Mouse (Mus musculus) heart, embryonic 16.5 days (tissue): ENCODE measurements around the gene Avpi1. TPM values are rescaled to one million over a fixed set of nuclear protein-coding genes. Genes with fewer than 3 reads are reported as not detected.
A peak's percentile ranks its signal among the peaks of the same experiment; 100 is the strongest.

Source experiments
- ATAC-seq: fragments of 200-750 bp; cut with Nextera tagmentation; replicated peaks from 2 replicates; pipeline ENCODE4 v1.8.0; 2017; ENCODE audit warnings: moderate number of reproducible peaks; ENCODE audit not compliant: insufficient read depth, low FRiP score; ENCODE audit errors: extremely low read depth
- H3K27ac ChIP-seq: fragments of 300-500 bp; sonication (generic); 2 replicates; pipeline ENCODE4 v1.5.1; 2014; ENCODE audit warnings: mild to moderate bottlenecking, low read length, control low read depth, moderate library complexity
- H3K27me3 ChIP-seq: fragments of 300-500 bp; sonication (generic); 2 replicates; pipeline ENCODE4 v1.6.1; 2014; ENCODE audit warnings: low read length, mixed read lengths; ENCODE audit not compliant: control insufficient read depth, insufficient read depth
- H3K36me3 ChIP-seq: fragments of 300-500 bp; sonication (generic); 2 replicates; pipeline ENCODE4 v1.6.1; 2014; ENCODE audit not compliant: control insufficient read depth, insufficient read depth
- H3K4me1 ChIP-seq: fragments of 300-500 bp; sonication (generic); 2 replicates; pipeline ENCODE4 v1.6.1; 2014; ENCODE audit warnings: low read length, mixed read lengths; ENCODE audit not compliant: control insufficient read depth, insufficient read depth
- H3K4me2 ChIP-seq: fragments of 300-500 bp; sonication (generic); 2 replicates; pipeline ENCODE4 v1.6.1; 2014; ENCODE audit warnings: low read depth, mild to moderate bottlenecking, control low read depth, low read length
- H3K4me3 ChIP-seq: fragments of 300-500 bp; sonication (generic); 2 replicates; pipeline ENCODE4 v1.5.1; 2014; ENCODE audit warnings: mild to moderate bottlenecking, control low read depth, low read length
- H3K9ac ChIP-seq: fragments of 300-500 bp; sonication (generic); 2 replicates; pipeline ENCODE4 v1.6.1; 2014; ENCODE audit warnings: low read length, control low read depth
- H3K9me3 ChIP-seq: fragments of 300-500 bp; sonication (generic); replicated peaks from 2 replicates; pipeline ENCODE4 v1.6.1; 2016; ENCODE audit warnings: low read length; ENCODE audit not compliant: control insufficient read depth
- WGBS: fragments of 180-500 bp; shearing (Covaris S2); extraction: QIAGEN DNeasy Blood & Tissue Kit; methylation state at CpG from one replicate; pipeline ENCODE4 v1.1.7; 2014; 5-methylcytosine and 5-hydroxymethylcytosine counted together
- polyA plus RNA-seq: library from polyadenylated mRNA; unstranded; fragments of >200 nt; fragmentation: Nextera tagmentation; extraction: Ambion mirVana; gene quantifications from 2 replicates; pipeline ENCODE4 v1.2.1, GENCODE M21; 2015

Gene Avpi1
- polyA plus RNA-seq, 1 experiment from 2014 or later: 33.4 TPM

DNA sequence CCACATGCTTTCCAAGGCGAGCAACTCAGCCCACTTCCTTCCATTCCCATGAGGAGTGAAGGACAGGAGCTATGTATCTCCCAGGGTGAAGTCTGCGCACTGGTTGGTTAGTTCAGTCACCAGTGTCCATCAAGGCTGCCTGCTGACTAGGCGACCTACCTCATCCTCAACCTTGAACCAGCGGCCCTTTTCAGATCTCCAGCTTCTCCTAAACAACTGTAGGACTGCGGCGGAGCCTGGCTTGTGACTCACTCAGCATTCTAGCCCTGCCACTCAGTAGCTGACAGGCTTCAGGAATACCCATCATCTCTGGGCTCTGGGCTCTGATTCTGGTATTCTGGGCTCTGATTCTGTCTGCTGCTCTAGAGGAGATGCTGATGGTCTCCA lies 2.6 kb downstream of the Avpi1 start:
- WGBS: 77% methylated on average over 6 of the region's 6 CpGs
- Histone ChIP-seq H3K27ac (no peak overlapping the region), H3K36me3 (peaks cover 13% of the 10 kb centered on the region), H3K4me3 (no peak overlapping the region), H3K9me3 (no peaks in the 10 kb centered on the region), H3K27me3 (no peaks in the 10 kb centered on the region), H3K4me2 (no peak overlapping the region), H3K9ac (0 out of 2 replicates have a peak overlapping the region, but pooled peaks have one; percentile 6), H3K4me1 (peaks cover 32% of the 10 kb centered on the region)
- no peak for ATAC-seq

DNA sequence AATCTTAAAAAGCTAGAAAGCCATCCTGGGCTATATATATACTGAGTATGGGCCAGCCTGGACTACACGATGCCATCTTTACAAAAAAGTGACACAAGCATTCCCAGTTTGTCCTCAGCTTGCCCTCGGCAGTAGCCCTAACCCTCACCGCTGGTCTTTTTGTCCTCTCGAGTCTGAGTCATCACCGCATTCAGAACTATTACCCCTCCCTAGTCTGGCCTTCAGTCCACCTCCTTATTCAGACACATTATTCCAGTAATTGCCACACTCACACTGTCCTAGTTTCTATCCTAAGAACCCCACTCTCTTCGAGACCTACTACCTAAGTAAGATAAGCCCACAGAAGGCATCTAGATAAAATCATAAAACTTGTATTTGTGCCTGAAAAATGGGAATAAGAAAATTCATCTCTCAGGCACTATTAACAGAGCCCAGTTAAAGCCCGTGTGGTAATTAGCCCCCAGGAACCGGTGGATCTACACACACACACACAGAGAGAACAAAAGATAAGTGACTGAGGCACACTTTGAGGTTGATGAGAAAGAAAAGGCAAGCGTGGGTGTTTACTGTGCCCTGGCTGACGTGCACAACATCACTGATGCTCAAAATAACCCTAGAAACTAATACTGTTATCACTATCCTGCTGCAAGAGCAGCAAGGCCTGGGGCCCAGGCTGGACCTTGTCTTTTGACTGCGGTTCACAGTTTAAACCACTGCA lies 3.2 kb downstream of the Avpi1 start:
- H3K4me1 ChIP-seq: peaks cover 32% of the 10 kb centered on the region
- H3K9ac ChIP-seq: 0 out of 2 replicates have a peak overlapping the region, but pooled peaks have one; percentile 6
- peaks cover 13% of the 10 kb centered on the region for H3K36me3 ChIP-seq
- H3K27me3 ChIP-seq: no peaks in the 10 kb centered on the region
- no peak overlapping the region for H3K4me3 ChIP-seq
- no peak overlapping the region for H3K4me2 ChIP-seq
- WGBS: 63% methylated on average over 11 of the region's 11 CpGs
- ATAC-seq: no peak
- no peaks in the 10 kb centered on the region for H3K9me3 ChIP-seq
- no peak overlapping the region for H3K27ac ChIP-seq

DNA sequence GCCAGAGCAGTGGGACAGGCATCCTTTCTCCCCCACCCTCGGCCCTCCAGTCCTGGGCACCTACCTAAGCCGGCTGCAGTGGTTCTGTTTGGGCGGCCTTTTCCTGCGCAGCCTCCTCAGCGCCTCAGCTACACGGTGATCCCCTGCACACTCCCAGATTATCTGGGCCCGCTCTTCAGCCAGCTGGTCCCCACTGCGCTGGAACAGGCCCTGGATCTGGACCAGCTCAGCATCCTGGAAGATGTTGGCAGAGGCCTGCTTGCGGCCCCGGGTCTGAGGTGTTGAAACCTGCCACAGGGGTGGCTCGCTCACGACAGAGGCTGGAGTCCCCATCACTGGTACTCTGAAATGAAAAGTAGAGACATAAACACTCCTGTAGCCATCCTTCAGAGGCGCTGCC lies 4.2 kb downstream of the Avpi1 start:
- H3K9me3 ChIP-seq: no peaks in the 10 kb centered on the region
- 78% methylated on average over 13 of the region's 13 CpGs for WGBS
- no peak overlapping the region for H3K4me3 ChIP-seq
- peaks cover 20% of the 10 kb centered on the region for H3K36me3 ChIP-seq
- no peak overlapping the region for H3K9ac ChIP-seq
- no peak overlapping the region for H3K4me2 ChIP-seq
- ATAC-seq: no peak
- H3K27ac ChIP-seq: no peak overlapping the region
- H3K27me3 ChIP-seq: no peaks in the 10 kb centered on the region
- peaks cover 27% of the 10 kb centered on the region for H3K4me1 ChIP-seq

DNA sequence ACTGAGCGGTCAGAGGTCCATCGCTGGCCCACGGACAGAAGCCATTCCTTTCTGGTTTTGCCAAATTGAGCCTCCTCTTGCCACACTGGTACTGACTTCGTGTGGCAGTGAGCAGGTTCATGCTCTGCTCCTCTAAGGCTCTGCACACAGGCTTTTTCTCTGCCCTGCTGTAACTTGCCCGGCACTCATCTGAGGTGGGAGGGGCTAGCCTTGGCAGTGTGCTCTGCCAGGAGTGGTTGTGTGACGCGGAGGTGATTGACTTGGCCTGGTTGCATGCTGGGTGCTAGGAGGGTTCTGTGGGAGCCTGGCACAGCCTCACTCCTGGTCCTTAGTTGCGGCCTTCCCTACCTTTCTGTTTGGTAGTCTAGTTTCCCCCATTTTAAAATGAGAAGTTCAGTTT lies 8.4 kb downstream of the Avpi1 start:
- Histone ChIP-seq H3K27ac (no peak overlapping the region), H3K4me3 (no peak overlapping the region), H3K9me3 (no peaks in the 10 kb centered on the region), H3K9ac (no peak overlapping the region), H3K4me2 (no peak overlapping the region), H3K27me3 (no peaks in the 10 kb centered on the region), H3K4me1 (peaks cover under 1% of the 10 kb centered on the region), H3K36me3 (peaks cover 28% of the 10 kb centered on the region)
- 84% methylated on average over 8 of the region's 8 CpGs for WGBS
- no peak for ATAC-seq

DNA sequence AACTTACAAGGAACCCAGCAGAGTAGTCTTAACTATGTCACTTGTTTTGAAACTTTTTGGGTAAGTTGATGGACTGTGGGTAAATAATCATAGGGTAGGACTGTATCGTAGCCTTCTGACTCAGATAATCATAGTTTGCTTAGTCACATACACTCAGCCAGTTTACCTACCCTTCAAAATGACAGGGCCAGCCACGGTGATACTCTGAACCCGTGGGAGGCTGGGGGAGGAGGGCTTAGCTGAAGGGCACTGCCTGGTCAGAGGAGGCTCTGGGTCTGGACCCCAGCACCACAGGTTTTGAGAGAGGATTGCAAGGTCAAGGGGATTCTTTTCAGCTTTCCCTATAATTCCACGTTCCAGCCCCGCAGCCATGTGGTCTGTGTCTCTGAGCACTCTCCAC lies 10.3 kb downstream of the Avpi1 start:
- no peak for ATAC-seq

DNA sequence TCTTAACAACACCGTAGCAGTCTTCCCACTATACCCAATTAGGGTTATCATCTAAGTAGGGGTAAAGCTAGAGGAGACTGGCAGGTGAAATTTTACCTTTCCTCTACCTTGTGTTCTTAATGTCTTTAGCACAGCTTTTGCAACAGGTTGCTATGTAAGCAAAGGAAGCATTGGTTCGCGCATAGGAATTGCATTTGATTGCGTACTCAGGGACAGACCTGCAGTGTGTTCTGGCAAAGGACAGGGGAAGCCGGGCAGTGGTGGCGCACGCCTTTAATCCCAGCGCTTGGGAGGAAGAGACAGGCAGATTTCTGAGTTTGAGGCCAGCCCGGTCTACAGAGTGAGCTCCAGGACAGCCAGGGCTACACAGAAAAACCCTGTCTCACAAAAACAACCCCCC lies 10.7 kb downstream of the Avpi1 start:
- H3K4me3 ChIP-seq: no peak overlapping the region
- H3K27ac ChIP-seq: no peak overlapping the region
- ATAC-seq: no peak
- WGBS: 95% methylated on average over 9 of the region's 9 CpGs
- H3K4me2 ChIP-seq: no peak overlapping the region
- no peaks in the 10 kb centered on the region for H3K9me3 ChIP-seq
- no peaks in the 10 kb centered on the region for H3K27me3 ChIP-seq
- no peak overlapping the region for H3K9ac ChIP-seq
- peaks cover 33% of the 10 kb centered on the region for H3K36me3 ChIP-seq
- no peaks in the 10 kb centered on the region for H3K4me1 ChIP-seq

More for the DNA sequence above, 10.3 kb downstream of the Avpi1 start:
- H3K36me3 ChIP-seq: peaks cover 34% of the 10 kb centered on the region
- WGBS: 75% methylated on average over 5 of the region's 5 CpGs
- H3K4me2 ChIP-seq: no peak overlapping the region
- H3K4me1 ChIP-seq: no peaks in the 10 kb centered on the region
- no peak overlapping the region for H3K27ac ChIP-seq
- H3K27me3 ChIP-seq: no peaks in the 10 kb centered on the region
- H3K9me3 ChIP-seq: no peaks in the 10 kb centered on the region
- no peak overlapping the region for H3K9ac ChIP-seq
- no peak overlapping the region for H3K4me3 ChIP-seq

DNA sequence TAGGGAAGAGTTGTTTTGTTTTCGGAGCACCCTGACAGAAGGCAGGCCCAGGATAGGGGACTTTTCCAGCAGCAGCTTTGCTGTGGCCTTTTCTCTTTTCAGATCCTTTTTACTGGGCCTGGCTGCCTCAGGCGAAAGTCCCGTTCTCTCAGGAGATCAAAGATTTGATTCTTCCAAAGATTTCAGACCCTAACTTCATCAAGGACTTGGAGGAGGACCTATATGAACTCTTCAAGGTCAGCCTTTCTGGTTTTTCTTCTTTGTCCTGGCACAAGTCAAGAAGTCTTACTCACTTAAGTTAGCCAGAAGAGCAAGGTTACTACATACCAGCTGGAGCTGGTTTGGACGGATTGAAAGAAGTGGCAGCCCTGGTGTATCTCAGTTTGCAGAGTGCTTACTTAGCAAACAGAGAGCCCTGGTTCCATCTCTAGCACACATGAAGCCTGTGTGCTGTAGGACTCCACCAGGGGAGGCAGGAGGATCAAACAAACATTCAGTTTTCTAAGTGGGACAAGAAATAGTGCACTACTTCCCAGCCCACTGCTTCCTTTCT lies 13.0 kb downstream of the Avpi1 start:
- no peak overlapping the region for H3K27ac ChIP-seq
- ATAC-seq: no peak
- no peak overlapping the region for H3K4me2 ChIP-seq
- H3K27me3 ChIP-seq: no peaks in the 10 kb centered on the region
- no peak overlapping the region for H3K9ac ChIP-seq
- WGBS: 86% methylated on average over 4 of the region's 4 CpGs
- no peaks in the 10 kb centered on the region for H3K4me1 ChIP-seq
- peaks cover 32% of the 10 kb centered on the region for H3K36me3 ChIP-seq
- no peaks in the 10 kb centered on the region for H3K9me3 ChIP-seq
- no peak overlapping the region for H3K4me3 ChIP-seq

DNA sequence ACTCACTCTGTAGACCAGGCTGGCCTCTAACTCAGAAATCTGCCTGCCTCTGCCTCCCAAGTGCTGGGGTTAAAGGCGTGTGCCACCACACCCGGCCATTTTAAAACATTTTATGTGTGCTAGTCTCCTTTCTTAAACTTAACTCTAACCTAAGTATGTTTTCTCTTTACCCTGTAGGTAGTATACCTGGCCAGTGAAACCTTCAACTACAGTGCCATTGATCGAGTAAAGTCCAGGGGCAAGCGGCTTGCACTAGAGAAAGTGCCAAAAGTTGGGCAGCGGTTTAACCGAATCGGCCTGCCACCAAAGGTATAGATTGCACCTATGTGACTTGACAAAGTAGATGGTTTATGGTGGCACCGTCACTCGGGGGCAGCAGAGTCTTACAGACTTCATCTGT lies 24.2 kb downstream of the Avpi1 start:
- Histone ChIP-seq H3K4me2 (no peak overlapping the region), H3K27me3 (no peaks in the 10 kb centered on the region), H3K4me3 (no peak overlapping the region), H3K36me3 (peaks cover 18% of the 10 kb centered on the region), H3K27ac (no peak overlapping the region), H3K9me3 (no peaks in the 10 kb centered on the region), H3K9ac (no peak overlapping the region), H3K4me1 (no peaks in the 10 kb centered on the region)
- 90% methylated on average over 9 of the region's 9 CpGs for WGBS
- ATAC-seq: no peak

DNA sequence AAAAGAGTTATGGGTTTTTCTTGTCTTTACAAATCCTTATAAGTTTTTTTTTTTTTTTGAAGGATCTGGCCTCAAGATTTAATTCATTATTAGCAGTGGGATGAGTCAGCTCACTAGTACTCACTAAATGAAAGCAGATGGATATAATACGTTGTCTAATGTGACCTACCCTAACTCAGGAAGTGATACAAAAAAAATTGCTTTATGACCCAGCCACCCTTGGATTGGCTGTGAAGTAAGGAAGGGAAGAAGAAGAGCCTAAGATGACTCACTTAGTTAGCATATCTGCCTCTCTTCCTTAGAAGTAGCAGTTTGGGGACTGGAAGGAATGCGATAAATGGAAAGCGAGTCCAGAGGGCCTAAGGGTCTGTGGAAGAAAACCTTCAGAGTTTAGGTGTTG lies 29.5 kb downstream of the Avpi1 start:
- H3K4me2 ChIP-seq: no peak overlapping the region
- H3K9ac ChIP-seq: no peak overlapping the region
- H3K4me3 ChIP-seq: no peak overlapping the region
- ATAC-seq: no peak
- H3K36me3 ChIP-seq: peaks cover 10% of the 10 kb centered on the region
- no peak overlapping the region for H3K27ac ChIP-seq
- 81% methylated on average over 3 of the region's 3 CpGs for WGBS
- H3K27me3 ChIP-seq: no peaks in the 10 kb centered on the region
- no peaks in the 10 kb centered on the region for H3K9me3 ChIP-seq
- H3K4me1 ChIP-seq: no peaks in the 10 kb centered on the region
